Mouse (Mus musculus) adrenal gland, adult (tissue): ENCODE measurements around the gene Pwwp2a.

Experiments
- DNase-seq, 2 experiments: peaks; one replicate each; pipeline ENCODE4 v3.0.0; 2022 to 2023; ENCODE audit warnings: low spot score in 1 of 2; ENCODE audit not compliant: inconsistent age in 2 of 2

Gene Pwwp2a

DNA sequence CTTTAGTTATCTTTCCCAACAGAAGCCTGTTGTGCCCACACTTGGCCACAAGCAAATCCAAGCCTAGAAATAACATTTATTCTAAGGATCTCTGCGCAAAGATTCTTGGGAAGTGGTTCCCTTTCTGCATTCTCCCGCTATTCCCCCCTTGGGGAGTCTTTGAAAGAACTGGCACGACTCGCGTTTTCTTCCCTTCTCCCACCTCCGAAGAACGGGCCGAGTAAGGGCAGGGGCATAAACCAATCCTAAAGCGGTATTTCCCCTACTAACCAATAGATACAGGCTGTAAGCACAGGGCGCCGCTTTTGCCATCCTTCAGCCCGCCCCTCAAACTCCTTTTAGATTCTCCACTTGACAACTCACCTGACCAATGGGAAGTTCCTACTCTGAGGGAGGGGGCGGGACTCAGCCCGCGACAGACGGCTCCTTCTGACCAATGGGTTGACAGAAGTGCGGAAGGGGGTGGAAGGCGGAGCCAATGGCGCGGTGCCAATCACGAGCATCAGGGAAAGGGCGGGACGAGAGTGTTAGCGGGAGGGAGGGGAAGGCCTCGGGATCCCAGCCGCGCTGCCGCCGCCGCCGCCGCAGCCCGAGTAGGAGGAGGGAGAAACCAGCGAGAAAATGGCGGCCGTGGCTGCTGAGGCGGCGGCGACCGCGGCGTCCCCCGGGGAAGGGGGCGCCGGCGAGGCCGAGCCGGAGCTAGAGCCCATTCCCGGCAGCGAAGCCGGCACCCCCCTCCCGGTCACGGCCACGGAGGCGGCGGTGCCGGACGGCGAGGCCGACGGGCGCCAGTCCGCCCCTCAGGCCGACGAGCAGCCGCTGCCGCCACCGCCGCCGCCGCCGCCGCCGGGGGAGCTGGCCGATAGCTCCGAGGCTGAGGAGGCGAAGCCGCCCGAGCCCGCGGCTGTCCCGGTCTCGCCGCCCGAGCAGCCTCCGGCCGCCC is at the start of gene Pwwp2a:
Pwwp2a (plus strand) TSS at position 527 of the 943 bp plus-strand sequence.
- peak; percentile 99 to 100 for DNase-seq

DNA sequence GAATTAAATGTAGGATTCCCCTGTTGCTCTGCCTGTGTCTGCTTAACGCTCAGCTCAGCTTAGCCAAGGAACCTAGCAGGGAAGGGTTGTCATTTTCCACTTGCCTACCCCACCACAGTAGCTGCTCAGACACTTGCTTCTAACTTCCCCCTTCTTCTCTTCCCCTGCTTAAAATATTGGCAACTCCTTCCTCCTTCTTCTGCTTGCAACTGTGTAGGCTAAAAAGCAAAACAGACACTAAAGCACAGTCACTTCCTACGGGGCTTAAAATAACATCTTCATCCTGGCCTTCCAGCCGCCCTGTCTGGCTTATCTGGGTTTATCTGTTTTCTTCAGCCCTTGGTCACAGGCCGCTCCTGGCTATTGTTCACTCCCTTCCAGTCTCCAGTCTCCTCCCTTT is 49.2 kb upstream of the Pwwp2a start:
- DNase-seq = peak in 1 of 2 experiments; percentile 51

DNA sequence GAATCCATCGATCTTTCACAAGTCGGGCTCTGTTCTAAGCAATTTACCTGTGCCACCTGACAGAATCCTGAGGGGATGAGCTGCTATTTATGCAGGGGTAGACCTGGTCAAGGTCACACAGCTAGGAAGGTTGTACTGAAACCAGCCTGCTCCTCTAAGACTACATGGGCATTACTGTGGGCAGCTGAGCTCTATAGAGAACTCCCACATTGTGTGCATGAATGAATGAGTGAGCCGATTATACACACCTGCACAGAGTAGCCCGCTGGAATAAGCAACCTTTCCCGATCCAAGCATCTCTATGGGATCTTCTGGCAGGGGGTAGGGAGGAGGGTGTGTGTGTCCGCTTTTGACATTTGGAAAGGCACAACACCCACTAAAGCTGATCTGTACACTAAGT is 48.6 kb upstream of the Pwwp2a start:
- DNase-seq = no peak

DNA sequence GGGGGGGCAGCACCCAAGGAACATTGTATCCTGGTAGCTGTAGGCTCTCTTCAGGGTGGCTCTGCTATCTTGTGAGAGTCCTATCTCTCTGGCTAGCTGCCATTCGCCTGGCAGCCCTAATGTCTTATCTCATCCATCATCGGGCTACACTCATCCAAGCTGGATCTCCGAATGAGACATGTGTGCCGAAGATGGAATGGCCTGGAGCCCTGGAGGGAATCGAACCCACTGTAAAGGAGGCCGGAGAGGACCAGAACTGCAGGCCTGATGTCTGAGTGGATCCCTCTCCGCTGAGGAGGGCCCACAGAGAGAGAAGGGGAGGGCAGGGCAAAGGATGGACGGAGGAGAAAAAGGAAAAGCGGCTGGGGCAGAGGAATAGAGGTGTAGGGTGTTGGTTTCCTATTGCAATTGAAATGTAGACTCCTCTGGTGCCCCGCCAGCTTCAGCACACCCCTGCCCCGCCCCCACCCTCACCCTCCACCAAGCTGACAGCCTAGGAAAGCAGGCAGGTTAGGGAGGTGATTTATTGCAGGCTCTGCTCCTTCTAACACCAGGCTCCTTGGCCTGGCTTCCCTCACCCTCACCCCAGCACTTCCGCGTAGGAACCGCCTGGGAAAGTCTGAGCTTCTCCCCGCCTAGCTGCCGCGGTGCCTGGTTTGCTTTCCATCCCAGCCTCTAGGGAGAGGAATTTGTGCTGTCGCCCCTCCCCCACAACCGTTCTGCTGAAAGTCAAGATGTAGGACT is 48.0 kb upstream of the Pwwp2a start:
- DNase-seq = peak; percentile 69 to 85

DNA sequence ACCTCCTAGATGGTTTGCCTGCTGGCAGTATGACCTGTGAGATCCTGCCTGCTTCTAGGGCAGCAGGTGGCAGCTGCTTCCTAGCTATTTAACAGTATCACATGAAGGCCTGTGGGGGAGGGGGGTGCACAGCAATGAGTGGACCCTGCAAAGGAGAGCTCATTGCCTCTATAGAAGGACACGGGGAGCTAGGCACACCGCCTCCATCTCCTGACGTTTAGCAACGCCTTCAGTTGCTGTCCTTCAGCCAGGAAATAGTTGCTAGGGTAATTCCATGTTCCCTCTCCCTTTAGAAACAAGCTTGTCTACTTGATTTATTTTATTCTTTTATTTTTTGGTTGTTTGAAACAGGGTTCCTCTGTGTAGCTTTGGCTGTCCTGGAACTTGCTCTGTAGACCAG is 45.0 kb upstream of the Pwwp2a start:
- peak in 1 of 2 experiments; percentile 47 for DNase-seq

DNA sequence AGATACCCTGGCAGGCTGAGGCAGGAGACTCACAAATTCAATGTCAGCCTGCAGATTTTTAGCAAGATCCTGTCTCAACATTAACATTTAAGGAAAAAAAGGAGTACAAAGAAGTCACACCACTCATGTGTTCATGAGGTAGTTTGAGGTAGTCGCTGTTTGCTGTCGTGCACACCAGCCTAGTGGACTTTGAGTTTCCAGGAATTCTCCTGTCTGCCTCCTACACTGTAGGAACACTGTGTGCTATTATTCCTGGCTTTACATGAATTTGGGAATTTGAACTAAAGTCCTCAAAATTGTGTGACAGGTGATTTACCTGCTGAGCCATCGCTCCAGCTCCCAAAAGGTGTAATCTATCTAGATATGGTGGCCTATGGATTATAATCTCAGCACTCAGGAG is 43.3 kb upstream of the Pwwp2a start:
- DNase-seq = no peak

DNA sequence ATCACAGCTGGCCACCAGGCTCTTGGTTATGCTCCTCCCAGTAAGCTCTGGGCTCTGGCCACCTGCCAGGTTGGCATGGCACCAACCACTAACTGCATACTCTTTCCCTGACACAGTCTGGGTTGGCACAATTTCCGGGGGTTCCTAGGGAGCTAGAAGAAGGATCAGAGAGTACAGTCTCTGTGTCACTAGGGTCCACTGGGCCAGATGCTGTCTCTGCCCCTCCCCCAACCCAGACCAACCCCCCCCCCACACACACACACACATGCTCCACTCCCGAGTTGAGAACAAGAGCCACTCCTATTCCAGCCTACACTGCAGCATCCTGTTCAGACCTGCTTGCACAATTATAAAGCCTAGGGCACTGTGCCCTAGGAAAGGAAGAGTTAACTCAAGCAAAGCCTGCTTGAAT is 38.6 kb upstream of the Pwwp2a start:
- DNase-seq = peak; percentile 94 to 96

DNA sequence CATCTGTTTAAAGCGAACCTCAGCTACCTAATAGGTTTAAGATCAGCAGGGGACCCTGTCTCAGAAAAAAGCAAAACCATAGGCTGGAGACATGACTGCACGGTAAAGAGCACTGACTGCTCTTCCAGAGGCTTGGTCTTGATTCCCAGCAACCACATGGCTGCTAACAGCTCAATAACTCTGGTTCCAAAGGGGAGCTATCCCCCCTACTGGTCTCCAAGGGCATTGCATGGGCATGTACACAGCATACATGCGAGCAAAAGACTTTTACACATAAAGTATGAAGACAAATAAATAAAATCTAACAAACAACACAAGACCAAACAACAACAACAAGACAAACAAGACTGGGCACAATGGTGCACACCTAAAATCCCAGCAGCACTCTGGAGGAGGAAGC is 36.5 kb upstream of the Pwwp2a start:
- no peak for DNase-seq

DNA sequence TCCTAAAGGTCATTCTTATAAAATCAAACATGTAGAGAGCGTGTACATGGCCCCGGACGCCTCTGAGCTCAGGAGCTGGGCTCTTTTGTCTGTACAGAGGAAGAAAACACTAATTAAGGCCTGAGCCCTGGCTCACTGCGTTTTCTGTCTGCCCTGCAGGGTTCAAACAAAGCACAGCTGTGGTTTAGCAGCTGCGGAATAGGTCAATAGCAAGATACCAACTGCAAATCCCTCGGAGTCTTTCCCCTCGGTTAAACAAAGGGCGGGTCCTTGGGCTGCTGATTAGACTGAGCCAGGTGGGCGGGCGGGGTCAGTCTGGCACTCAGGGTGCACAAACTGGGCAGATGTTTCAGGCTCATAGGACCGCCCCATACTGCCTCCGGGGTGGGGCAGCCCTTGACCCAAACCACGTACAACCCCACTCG is 28.7 kb upstream of the Pwwp2a start:
- no peak for DNase-seq

DNA sequence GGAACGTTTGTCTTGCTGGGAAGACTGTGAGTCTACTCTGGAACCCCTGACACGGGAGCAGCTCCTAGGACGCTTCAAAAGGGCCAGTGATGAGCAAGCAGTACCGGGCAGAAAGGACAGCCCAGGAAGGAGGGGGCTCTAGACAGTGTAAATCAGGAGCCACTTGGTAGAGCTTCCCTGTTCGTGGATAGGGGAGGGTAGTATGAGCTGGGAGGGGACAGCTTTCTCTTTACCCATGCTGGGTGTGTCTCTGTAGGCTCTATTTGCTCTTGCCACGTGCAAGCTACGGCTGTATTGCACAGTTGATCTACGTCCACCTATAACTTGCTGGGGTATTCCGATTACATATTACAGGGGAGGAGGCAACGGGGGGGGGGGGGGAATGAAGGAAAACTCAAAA is 25.3 kb upstream of the Pwwp2a start:
- DNase-seq = no peak

DNA sequence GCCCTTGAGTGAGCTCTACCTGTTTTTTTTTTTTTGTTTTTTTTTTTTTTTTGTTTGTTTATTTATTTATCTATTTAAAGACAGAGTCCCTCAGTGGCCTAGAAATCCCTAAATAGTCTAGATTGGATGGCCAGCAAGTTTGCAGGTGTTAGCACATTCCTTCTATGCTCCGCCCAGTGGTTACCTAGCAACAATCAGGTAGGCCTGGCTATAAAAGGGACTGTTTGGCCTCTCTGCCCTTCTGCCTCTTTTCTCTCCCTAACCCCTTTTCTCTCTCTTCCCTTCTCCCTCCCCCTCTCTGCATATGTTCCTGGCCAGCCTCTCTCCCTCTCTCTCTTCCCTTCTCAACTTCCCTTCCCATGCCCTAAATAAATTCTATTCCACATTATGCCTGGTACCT is 23.8 kb upstream of the Pwwp2a start:
- DNase-seq = no peak

DNA sequence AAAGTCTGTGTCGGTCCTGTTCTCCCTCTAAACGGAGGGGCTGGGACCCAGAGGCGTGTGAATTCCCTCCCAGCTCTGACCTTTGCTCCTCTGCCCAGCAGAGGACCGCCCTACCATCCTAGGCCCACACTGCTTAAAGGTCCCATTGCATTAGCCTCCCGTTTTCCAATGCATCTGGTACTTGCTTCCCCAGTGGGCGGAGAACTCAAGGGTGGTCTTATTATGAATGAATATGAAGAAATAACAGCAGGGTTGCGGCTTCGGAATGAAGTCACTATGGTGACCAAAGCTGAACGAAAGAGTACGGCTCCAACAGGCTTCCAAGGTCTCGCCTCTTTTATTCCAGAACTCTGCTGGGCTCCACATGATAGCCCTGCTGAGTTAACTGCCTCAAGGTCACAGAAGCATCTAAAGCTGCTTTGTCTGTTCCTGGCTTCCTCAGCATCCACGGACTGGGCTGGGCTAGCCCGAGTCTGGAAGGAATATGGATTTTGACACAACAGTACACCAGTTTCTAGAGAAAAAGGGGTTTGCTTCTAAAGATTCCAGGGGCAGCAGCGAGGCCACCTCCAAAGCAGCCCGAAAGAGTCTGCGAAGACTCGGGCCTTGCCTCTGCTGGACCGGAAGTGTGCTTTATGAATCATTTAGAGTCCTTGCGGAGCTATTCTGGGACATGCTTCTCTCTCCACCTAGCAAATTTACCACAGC is 14.6 kb upstream of the Pwwp2a start:
- peak; percentile 69 to 89 for DNase-seq

DNA sequence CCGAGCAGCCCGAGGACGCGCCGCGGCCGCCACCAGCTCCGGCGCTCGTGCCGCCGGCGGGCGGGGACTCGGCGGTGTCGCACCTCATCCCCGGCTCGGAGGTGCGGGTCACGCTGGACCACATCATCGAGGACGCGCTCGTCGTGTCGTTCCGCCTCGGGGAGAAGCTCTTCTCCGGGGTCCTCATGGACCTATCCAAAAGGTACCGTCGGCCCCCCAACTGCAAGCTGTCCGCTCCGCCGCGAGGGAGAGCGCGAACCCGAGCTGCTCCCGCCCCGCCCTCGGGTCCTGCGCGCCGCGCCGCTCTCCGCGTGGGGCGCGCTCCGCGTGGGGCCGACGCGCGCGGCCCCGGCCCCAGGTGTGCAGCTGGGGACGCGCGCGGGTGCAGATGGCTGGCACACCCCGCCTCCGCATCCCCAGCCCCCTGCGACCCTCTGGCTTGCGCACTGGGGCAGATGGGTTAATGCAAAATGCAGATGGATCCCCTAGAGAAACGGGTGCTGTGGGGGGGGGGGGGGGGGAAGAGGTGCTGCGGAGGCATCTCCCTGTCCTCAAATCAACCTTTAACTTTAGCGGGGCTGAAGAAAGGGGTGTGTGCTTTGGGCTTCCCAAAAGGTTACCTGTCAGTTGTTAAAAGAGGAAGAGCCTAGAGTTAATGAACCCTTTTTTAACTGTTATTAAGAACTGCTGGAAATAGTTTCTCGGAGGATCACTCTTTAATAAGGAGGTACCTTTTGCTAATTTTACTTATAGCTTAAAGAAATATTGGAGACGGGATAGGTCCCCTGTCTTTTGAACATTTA is 818 bp downstream of the Pwwp2a start:
- peak; percentile 77 to 90 for DNase-seq

DNA sequence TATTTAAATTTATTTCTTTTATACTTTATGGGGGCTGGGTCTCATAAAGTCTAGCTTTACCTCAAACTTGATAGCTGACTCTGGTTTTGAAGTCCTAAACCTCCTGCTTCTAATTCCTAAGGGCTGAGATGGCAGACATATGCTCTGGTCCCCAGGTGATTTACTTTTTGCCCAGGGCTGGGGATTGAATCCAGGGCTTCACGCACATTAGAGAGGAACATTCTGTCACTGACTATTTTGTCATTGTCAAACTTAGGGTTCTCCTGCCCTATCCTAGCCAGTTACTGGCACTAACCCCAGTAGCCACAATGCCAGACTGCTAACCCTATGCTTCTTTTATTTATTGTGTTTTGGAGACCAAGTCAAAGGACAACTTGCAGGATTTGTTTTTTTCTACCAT is 7.1 kb downstream of the Pwwp2a start:
- no peak for DNase-seq

DNA sequence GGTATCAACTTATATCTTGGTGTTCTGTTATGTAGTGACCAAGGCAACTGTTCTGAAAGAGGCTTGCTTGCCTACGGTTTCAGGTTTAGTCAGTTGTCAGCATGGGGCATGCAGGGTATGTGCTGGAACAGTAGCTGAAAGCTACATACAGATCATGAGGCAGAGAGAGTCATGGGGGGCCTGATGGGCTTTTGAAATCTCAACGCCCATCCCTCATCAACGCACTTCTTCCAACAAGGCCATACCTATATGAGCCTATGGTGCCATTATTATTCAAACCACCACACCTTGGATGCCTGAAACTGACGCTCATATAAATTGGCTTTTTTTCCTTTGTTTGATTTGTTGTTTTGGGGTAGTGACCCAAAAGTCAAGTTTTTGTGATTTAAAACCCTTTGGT is 14.8 kb downstream of the Pwwp2a start:
- DNase-seq = no peak

DNA sequence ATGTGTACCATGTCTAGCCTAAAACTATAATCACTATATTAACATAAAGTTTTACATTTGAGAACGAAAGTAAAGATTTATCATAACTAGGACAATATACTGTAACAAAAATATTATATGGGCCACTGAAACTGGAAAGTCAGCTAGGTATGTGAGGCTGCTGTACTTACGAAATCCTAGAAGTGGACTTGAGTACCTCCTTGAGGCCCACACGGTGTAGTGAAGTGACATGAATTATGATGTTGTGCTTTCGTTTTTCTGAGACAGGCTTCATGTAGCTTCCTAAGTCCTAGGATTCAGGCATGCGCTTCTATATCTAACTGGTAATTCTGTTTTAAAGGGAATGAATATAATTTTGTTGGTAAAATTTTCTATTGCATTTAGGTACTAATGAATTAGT is 16.8 kb downstream of the Pwwp2a start:
- DNase-seq = no peak

DNA sequence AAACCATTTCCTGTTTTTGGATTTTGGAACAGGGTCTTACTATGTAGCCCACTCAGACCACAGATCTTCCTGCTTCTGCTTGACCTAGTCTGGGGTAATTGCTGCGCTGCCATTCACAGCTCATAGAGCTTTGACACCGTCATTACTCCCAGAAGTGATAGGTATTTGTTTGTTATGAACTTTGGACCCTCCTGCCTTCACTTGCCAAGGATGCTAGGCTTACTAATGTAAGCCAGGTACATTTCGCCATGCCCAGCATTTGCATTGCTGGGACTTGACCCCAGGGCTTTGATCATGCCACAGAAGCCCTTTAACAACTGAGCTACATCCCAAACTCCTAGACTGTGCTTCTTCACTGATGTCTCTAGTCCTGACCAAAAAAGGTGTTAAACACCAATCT is 18.5 kb downstream of the Pwwp2a start:
- no peak for DNase-seq

DNA sequence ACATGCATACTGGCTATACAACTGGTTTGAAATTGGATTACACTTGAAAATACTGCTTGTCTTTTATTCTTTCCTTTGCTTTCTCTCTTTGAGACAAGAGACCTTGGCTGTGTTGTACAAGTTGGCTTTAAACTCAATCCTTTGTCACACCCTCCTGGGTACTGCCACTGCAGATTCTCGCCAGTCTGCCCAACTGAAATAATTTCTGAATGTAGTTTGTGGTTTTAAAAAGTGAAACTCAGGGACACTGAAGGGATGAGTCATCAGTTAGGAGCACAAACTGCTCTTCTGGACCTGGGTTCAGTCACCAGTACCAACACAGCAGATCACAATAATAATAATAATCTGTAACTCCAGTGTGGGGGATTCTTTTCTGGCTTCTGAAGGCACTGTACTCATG is 21.8 kb downstream of the Pwwp2a start:
- DNase-seq = peak; percentile 48 to 62

DNA sequence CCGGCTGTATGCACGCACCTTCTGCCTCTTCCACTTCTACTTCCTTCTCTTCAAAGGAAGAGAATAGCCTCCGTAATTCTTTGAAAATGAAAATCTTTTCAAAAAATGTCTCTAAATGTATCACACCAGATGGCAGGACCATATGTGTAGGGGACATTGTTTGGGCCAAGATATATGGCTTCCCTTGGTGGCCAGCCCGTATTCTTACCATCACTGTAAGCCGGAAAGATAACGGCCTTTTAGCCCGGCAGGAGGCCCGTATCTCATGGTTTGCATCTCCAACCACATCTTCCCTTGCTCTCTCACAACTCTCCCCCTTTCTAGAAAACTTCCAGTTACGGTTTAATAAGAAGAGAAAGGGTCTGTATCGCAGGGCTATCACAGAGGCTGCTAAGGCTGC is 24.0 kb downstream of the Pwwp2a start:
- no peak for DNase-seq

DNA sequence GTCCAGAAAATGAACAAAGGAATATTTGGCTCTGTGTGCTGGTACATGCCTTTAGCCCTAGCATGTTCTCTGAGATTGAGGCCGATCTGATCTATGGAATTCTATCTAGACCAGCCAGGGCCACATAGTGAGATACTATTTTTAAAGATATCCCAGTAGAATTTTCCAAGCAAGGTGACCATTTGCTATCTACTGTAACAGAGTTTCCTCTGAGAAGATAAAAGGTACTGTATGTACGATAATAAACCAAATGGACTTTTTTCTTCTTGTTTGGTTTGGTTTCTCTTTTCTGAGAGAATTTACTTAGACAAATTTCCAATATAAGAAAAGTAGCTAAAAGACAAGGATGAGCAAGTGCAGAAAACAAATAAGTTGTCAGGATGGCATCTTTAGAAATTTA is 26.6 kb downstream of the Pwwp2a start:
- DNase-seq = no peak

DNA sequence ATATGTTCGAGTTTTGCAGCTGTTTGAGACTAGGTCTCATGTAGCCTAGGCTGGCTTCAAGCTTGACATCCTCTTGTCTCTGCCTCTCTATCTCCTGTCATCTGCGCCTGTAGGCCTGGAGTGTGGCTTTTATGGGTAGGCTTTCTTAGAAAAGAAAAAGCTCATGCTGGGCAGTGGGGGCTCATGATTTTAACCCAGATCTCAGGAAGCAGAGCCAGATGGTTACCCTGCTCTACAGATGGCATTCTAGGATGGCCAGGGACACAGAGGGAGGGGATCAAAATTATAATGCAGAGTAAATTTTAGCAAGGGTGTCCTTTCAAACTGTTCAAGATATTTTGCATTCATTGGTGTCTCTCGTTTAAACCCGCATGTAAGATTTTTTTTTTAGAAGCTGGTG is 30.4 kb downstream of the Pwwp2a start:
- no peak for DNase-seq
